8 mouse cellular contexts compared by ENCODE assay signal in the genomic region with DNA sequence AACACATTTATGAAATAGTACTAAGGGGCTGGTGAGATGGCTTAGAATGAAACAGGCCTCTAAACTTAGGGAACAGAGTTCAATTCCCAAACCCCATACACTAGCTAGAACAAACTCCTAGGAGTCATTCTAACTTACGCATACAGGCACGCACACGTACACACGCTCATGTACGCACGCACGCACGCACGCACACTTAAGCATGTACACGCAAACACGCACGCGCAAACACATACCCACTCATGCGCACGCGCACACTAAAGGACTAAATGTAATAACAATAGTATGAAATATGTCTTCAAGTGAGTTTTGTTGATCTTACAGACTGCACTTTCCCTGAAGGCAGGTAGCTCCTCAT.
DNase-seq lines count a peak whose midpoint lies in the region; ATAC-seq and TF ChIP-seq lines count a peak whose summit lies in the region.

No protein-coding gene starts in this region.

- H3K36me3 ChIP-seq in heart, embryonic 11.5 days (ENCODE audit: control insufficient read depth, insufficient read depth, low read length): peaks cover 6% of the 10 kb centered on the region
- H3K36me3 ChIP-seq in ES-E14 (ENCODE audit: control insufficient read depth, insufficient read depth, low read length, poor library complexity, severe bottlenecking): peaks cover 20% of the 10 kb centered on the region
- H3K36me3 ChIP-seq in hindbrain, embryonic 13.5 days: peaks cover 11% of the 10 kb centered on the region

- no peak overlapping the region; the same call in 1 of the 2 replicates for H3K9ac ChIP-seq in heart, embryonic 11.5 days (ENCODE audit: low read depth, low read length)
- H3K9ac ChIP-seq in ES-E14 (ENCODE audit: insufficient read depth, low read depth, low read length, poor library complexity, severe bottlenecking): peak overlapping the region; percentile 65
- H3K9ac ChIP-seq in hindbrain, embryonic 13.5 days: no peak overlapping the region

- peak overlapping the region; percentile 74 for H3K4me2 ChIP-seq in heart, embryonic 11.5 days
- H3K4me2 ChIP-seq in hindbrain, embryonic 13.5 days: peak overlapping the region; percentile 59

- no peaks in the 10 kb centered on the region for H3K9me3 ChIP-seq in heart, embryonic 11.5 days (replicated peaks; ENCODE audit: control insufficient read depth, low read length)
- no peaks in the 10 kb centered on the region for H3K9me3 ChIP-seq in ES-E14 (ENCODE audit: control insufficient read depth, insufficient read depth, low read depth, low read length)
- 0 out of 2 replicates have a peak, but pooled peaks cover 6% of the 10 kb centered on the region for H3K9me3 ChIP-seq in hindbrain, embryonic 13.5 days

- H3K27ac ChIP-seq in heart, embryonic 11.5 days (ENCODE audit: low read depth, low read length): no peak overlapping the region
- H3K27ac ChIP-seq in ES-E14 (ENCODE audit: insufficient read depth, low read depth, low read length, poor library complexity, severe bottlenecking): no peak overlapping the region
- no peak overlapping the region for H3K27ac ChIP-seq in hindbrain, embryonic 13.5 days

- ATAC-seq in heart, embryonic 11.5 days (replicated peaks; ENCODE audit: insufficient number of reproducible peaks, low FRiP score, low TSS enrichment): 0 out of 2 replicates have a peak, but pooled peaks have one; percentile 5
- ATAC-seq in hindbrain, embryonic 13.5 days (ENCODE audit: low FRiP score): peak; percentile 63
- peak; percentile 11; the same call in 1 of the 2 replicates for ATAC-seq in megakaryocyte, adult 5-6 weeks (ENCODE audit: poor library complexity, severe bottlenecking)
- no peak for ATAC-seq in activated CD4-positive, CD25-positive, alpha-beta regulatory T cell, adult 4 months

- WGBS in heart, embryonic 11.5 days (ENCODE audit: insufficient replicate concordance): 66% methylated on average over 16 of the region's 16 CpGs
- 80% methylated on average over 16 of the region's 16 CpGs for WGBS in hindbrain, embryonic 13.5 days

- DNase-seq in heart, adult 18-20 months: no peak
- DNase-seq in ES-E14 (ENCODE audit: low read depth, low spot score) (peak; percentile 78), MN1 (ENCODE audit: low spot score) (no peak)
- no peak for DNase-seq in frontal cortex, adult 2 months (ENCODE audit: extremely low spot score in 1 of 2, low spot score in 1 of 2)

- H3K4me1 ChIP-seq in heart, embryonic 11.5 days (ENCODE audit: control insufficient read depth, insufficient read depth, low read length): 0 out of 2 replicates have a peak, but pooled peaks cover 5% of the 10 kb centered on the region
- no peaks in the 10 kb centered on the region for H3K4me1 ChIP-seq in ES-E14 (ENCODE audit: control insufficient read depth in 2 of 2, insufficient read depth in 2 of 2, low read length in 2 of 2, poor library complexity in 1 of 2)
- H3K4me1 ChIP-seq in hindbrain, embryonic 13.5 days (replicated peaks): peaks cover 10% of the 10 kb centered on the region; the same call in 1 of the 2 replicates

- H3K4me3 ChIP-seq in heart, embryonic 11.5 days (ENCODE audit: low read depth, low read length): peak overlapping the region; percentile 57
- peak overlapping the region; percentile 73 to 83 for H3K4me3 ChIP-seq in ES-E14 (ENCODE audit: insufficient read depth in 1 of 2, low read depth in 1 of 2, low read length in 2 of 2, poor library complexity in 1 of 2, severe bottlenecking in 1 of 2)
- peak overlapping the region; percentile 51; the same call in 1 of the 2 replicates for H3K4me3 ChIP-seq in hindbrain, embryonic 13.5 days

- in situ Hi-C loops in ES-E14 (cut with MboI; ENCODE audit: low sequenced_read_pairs in 2 of 2, unreplicated experiment in 2 of 2): no loop called here

- no peaks in the 10 kb centered on the region for H3K27me3 ChIP-seq in heart, embryonic 11.5 days (ENCODE audit: control insufficient read depth, insufficient read depth, low read length)
- no peaks in the 10 kb centered on the region for H3K27me3 ChIP-seq in hindbrain, embryonic 13.5 days

TF ChIP-seq in ES-E14, 5 proteins besides CTCF, POLR2A, EP300 and RAD21:
- TF ChIP-seq MAFK (IDR thresholded peaks at IDR 0.05; ENCODE audit: insufficient read depth, low read depth, low read length) (no peak), ZC3H11A (IDR thresholded peaks at IDR 0.05; ENCODE audit: borderline replicate concordance, low read depth, low read length) (no peak), CHD2 (IDR thresholded peaks at IDR 0.05; ENCODE audit: low read depth, low read length) (no peak), HCFC1 (IDR thresholded peaks at IDR 0.05; ENCODE audit: borderline replicate concordance, insufficient read depth, low read length) (no peak), ZNF384 (IDR thresholded peaks at IDR 0.05; ENCODE audit: low read depth, low read length) (no peak)
